Mouse (Mus musculus) kidney, postnatal 0 days (tissue): Measurements from ENCODE around the gene Camsap3. TPM values are rescaled to one million over a fixed set of nuclear protein-coding genes. Genes with fewer than 3 reads are reported as not detected.

ENCODE experiments used
- ATAC-seq: fragments of 200-750 bp; cut with Nextera tagmentation; replicated peaks from 2 replicates; pipeline ENCODE4 v1.8.0; 2017; ENCODE audit warnings: low read depth, moderate number of reproducible peaks, moderate TSS enrichment, moderate library complexity; ENCODE audit not compliant: low FRiP score
- DNase-seq: peaks from one replicate; pipeline ENCODE4 v3.0.0-alpha.2; 2016; ENCODE audit warnings: low spot score
- H3K27ac ChIP-seq: fragments of 300-500 bp; sonication (generic); 2 replicates; pipeline ENCODE4 v1.5.1; 2014; ENCODE audit warnings: mild to moderate bottlenecking
- H3K27me3 ChIP-seq: fragments of 300-500 bp; sonication (generic); 2 replicates; pipeline ENCODE4 v1.6.1; 2014; ENCODE audit warnings: low read length, mixed read lengths; ENCODE audit not compliant: insufficient read depth
- H3K36me3 ChIP-seq: fragments of 300-500 bp; sonication (generic); 2 replicates; pipeline ENCODE4 v1.6.1; 2014; ENCODE audit warnings: low read length, mixed read lengths; ENCODE audit not compliant: insufficient read depth
- H3K4me1 ChIP-seq: fragments of 300-500 bp; sonication (generic); replicated peaks from 2 replicates; pipeline ENCODE4 v1.6.1; 2014; ENCODE audit warnings: antibody characterized with exemption, low read length, mixed read lengths; ENCODE audit not compliant: insufficient read depth
- H3K4me2 ChIP-seq: fragments of 300-500 bp; sonication (generic); 2 replicates; pipeline ENCODE4 v1.6.1; 2014; ENCODE audit warnings: mild to moderate bottlenecking, low read length, moderate library complexity, mixed read lengths
- H3K4me3 ChIP-seq: fragments of 300-500 bp; sonication (generic); replicated peaks from 2 replicates; pipeline ENCODE4 v1.5.1; 2014; ENCODE audit warnings: low read depth, low read length
- H3K9ac ChIP-seq: fragments of 300-500 bp; sonication (generic); 2 replicates; pipeline ENCODE4 v1.6.1; 2014; ENCODE audit warnings: low read depth, low read length
- H3K9me3 ChIP-seq: fragments of 300-500 bp; sonication (generic); replicated peaks from 2 replicates; pipeline ENCODE4 v1.6.1; 2016; ENCODE audit warnings: low read length, inconsistent platforms, mixed read lengths
- CTCF ChIP-seq: IDR thresholded peaks from 2 replicates; pipeline ENCODE4 v1.5.1; 2016; ENCODE audit warnings: antibody characterized with exemption, low read depth, mild to moderate bottlenecking, moderate library complexity
- WGBS: fragments of 180-500 bp; shearing (Covaris S2); extraction: QIAGEN DNeasy Blood & Tissue Kit; methylation state at CpG from one replicate; pipeline ENCODE4 v1.1.7; 2014; 5-methylcytosine and 5-hydroxymethylcytosine counted together
- polyA plus RNA-seq: library from polyadenylated mRNA; unstranded; fragments of >200 nt; fragmentation: Nextera tagmentation; extraction: Ambion mirVana; gene quantifications from 2 replicates; pipeline ENCODE4 v1.2.1, GENCODE M21; 2015

Gene Camsap3
- polyA plus RNA-seq, 1 experiment from 2014 or later: 11.6 TPM

GRCm38 (mm10) chr8:3586452-3586851, 641 bp upstream of the Camsap3 start:
- no peak for ATAC-seq
- Histone ChIP-seq H3K4me3 (no peak overlapping the region), H3K27me3 (peaks cover 5% of the 10 kb centered on the region; the same call in 1 of the 2 replicates), H3K4me2 (no peak overlapping the region), H3K4me1 (no peaks in the 10 kb centered on the region), H3K27ac (no peak overlapping the region), H3K9ac (no peak overlapping the region), H3K36me3 (no peaks in the 10 kb centered on the region), H3K9me3 (no peaks in the 10 kb centered on the region)
- DNase-seq: no peak
- no peak for TF ChIP-seq CTCF
- 94% methylated on average over 2 of the region's 2 CpGs for WGBS

GRCm38 (mm10) chr8:3587391-3588257, 531 bp downstream of the Camsap3 start:
- Histone ChIP-seq H3K4me1 (no peaks in the 10 kb centered on the region), H3K9ac (peak overlapping the region; percentile 88), H3K27ac (peak overlapping the region; percentile 83), H3K4me2 (peak overlapping the region; percentile 96), H3K9me3 (no peaks in the 10 kb centered on the region), H3K27me3 (peaks cover 5% of the 10 kb centered on the region; the same call in 1 of the 2 replicates), H3K4me3 (peak overlapping the region; percentile 84), H3K36me3 (no peaks in the 10 kb centered on the region)
- DNase-seq (peak; percentile 55), ATAC-seq (peak; percentile 78)
- WGBS: under 1% methylated on average over 60 of the region's 77 CpGs
- no peak for TF ChIP-seq CTCF

- Histone ChIP-seq H3K4me3 (peak overlapping the region; percentile 84), H3K4me2 (peak overlapping the region; percentile 96), H3K9me3 (no peaks in the 10 kb centered on the region), H3K27me3 (peaks cover 5% of the 10 kb centered on the region; the same call in 1 of the 2 replicates), H3K9ac (peak overlapping the region; percentile 88), H3K27ac (peak overlapping the region; percentile 83), H3K36me3 (no peaks in the 10 kb centered on the region), H3K4me1 (no peaks in the 10 kb centered on the region)
- peak; percentile 46 for ATAC-seq
- DNase-seq: no peak
- WGBS: 4% methylated on average over 11 of the region's 11 CpGs
- no peak for TF ChIP-seq CTCF
These were observed 1.2 kb downstream of the Camsap3 start for GRCm38 (mm10) chr8:3588258-3588633.

- Histone ChIP-seq H3K27me3 (no peaks in the 10 kb centered on the region), H3K9ac (no peak overlapping the region), H3K36me3 (no peaks in the 10 kb centered on the region), H3K9me3 (no peaks in the 10 kb centered on the region), H3K27ac (no peak overlapping the region), H3K4me2 (no peak overlapping the region), H3K4me1 (peaks cover 3% of the 10 kb centered on the region; the same call in 1 of the 2 replicates), H3K4me3 (no peak overlapping the region)
- DNase-seq (no peak), ATAC-seq (no peak)
- WGBS: 75% methylated on average over 3 of the region's 3 CpGs
- TF ChIP-seq CTCF: no peak
These were observed 6.4 kb downstream of the Camsap3 start for GRCm38 (mm10) chr8:3593470-3593869.

GRCm38 (mm10) chr8:3594466-3594865, 7.4 kb downstream of the Camsap3 start:
- TF ChIP-seq CTCF: no peak
- Histone ChIP-seq H3K36me3 (no peaks in the 10 kb centered on the region), H3K9ac (no peak overlapping the region), H3K9me3 (no peaks in the 10 kb centered on the region), H3K4me2 (no peak overlapping the region), H3K27ac (no peak overlapping the region), H3K4me1 (peaks cover 3% of the 10 kb centered on the region; the same call in 1 of the 2 replicates), H3K27me3 (no peaks in the 10 kb centered on the region), H3K4me3 (no peak overlapping the region)
- 85% methylated on average over 2 of the region's 2 CpGs for WGBS
- no peak for DNase-seq
- ATAC-seq: no peak

GRCm38 (mm10) chr8:3598054-3598453, 11.0 kb downstream of the Camsap3 start:
- WGBS: 89% methylated on average over 3 of the region's 3 CpGs
- Histone ChIP-seq H3K27ac (no peak overlapping the region), H3K27me3 (no peaks in the 10 kb centered on the region), H3K36me3 (no peaks in the 10 kb centered on the region), H3K4me3 (no peak overlapping the region), H3K4me2 (no peak overlapping the region), H3K4me1 (peaks cover 3% of the 10 kb centered on the region; the same call in 1 of the 2 replicates), H3K9ac (no peak overlapping the region), H3K9me3 (no peaks in the 10 kb centered on the region)
- no peak for TF ChIP-seq CTCF
- no peak for ATAC-seq
- DNase-seq: no peak
